Mouse (Mus musculus) retina, embryonic 14.5 days (tissue): ENCODE data around the gene Aldh3b2.
"Not testable (repeated sequence)": the region's sequence is repeated elsewhere in the genome, so short reads cannot be mapped to it uniquely, and the experiment has no call there.

Source experiments
- DNase-seq: peaks from one replicate; pipeline ENCODE4 v3.0.0-alpha.2; 2015; ENCODE audit warnings: low spot score

Gene Aldh3b2

DNA sequence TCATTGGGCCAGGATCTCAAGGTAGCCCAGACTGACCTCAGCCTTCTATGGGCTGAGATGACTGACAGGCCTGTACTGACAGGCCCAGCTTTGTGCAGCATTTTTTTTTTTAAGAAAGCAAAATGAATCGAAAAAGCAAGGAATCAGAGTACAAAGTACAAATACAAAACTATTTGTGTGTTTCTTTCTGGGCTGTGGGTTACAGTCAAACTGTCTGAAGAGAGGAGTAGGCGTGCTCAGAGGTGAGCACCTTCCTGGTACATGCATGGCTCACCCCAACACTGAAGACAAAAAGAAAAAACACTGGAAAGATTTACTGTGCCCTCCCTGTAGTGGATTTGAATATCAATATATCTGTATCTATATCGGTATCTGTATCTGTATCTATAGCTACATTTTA, 24.3 kb upstream of the Aldh3b2 start:
- no peak for DNase-seq

DNA sequence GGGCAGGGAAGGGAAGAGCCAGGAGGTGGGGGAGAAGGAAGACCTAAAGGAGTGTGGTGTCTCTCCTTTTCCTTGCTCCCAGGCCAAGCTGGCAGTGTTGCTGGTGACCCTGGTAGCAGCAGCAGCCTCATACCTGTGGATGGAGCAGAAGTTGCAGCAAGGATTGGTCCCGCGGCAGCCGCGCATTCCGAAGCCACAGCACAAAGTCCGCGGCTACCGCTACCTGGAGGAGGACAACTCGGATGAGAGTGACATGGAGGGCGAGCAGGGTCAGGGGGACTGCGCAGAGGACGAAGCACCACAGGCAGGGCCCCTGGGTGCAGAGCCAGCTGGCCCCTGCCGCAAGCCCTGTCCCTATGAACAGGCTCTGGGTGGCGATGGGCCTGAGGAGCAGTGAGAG, 23.6 kb upstream of the Aldh3b2 start:
- no peak for DNase-seq

DNA sequence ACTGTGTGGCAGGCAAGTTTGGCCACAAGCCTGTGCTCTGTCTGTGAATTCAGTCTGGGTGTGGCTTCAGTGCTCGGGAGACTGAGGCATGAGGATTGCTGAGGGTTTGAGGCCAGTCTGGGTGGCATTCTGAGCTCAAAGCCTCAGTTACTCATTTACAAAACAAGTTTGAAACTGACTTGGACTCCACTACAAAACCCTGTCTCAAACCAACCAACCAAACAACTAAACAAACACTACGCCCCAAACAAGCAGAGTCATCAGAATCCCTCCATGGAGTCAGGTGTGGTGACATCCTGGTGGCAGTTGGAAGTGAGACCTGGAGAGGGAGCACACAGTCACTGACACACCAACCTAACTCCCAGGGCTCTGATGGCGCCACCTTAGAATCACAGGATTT, 21.8 kb upstream of the Aldh3b2 start:
- DNase-seq, result no peak

DNA sequence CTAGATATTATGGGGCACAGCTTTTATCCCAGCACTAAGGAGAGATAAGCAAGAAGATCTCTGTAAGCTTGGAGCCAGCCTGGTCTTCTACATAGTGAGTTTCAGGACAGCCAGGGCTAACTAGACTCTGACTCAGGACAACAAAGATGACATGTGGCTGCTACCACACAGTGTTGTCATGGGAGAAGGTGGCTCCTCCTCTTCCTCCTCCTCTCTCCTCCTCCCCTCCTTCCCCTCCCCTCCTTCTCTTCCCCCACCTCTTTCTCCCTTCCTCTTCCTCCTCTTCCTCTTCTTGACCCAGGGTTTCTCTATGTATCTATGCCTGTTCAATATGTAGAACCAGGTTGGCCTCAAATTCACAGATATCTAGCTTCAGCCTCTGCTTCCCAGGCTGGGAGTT, 20.7 kb upstream of the Aldh3b2 start:
- no peak for DNase-seq

DNA sequence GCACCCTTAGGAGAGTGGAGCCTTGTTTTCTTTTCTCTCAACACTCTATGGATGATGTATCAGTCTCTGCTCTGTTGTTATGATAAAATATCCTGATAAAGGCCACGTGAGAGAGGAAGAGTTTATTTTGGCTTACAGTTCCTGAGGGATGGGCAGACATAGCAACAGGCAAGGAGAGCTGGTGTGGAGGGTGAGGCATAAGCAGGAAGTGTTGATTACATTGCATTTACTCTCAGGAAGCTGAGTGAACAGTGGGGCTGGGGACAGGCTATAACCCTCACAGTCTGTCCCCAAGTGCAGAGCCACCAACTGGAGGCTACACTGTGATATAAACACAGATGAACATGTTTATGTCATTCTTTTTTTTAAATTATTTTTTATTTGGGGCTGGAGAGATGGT, 20.0 kb upstream of the Aldh3b2 start:
- no peak for DNase-seq

DNA sequence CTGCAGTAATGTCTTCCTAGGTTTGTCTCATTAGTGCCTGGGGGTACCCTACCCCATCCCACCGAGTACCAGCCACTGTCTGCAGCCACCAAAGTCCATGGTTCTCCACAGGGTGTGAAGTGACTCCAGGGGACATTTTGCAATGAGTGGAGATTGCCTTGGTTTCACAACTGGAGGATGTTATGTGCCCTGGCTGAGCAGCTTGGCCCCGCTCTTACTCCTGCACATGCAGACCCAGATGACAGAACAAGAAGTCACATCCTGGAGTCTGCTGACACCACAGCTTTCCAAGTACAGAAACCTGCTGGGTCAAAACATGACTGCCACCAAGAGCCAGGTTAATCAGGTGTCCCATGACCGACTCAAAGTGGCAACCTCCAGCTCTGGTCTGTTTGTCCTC, 17.1 kb upstream of the Aldh3b2 start:
- DNase-seq, result no peak

DNA sequence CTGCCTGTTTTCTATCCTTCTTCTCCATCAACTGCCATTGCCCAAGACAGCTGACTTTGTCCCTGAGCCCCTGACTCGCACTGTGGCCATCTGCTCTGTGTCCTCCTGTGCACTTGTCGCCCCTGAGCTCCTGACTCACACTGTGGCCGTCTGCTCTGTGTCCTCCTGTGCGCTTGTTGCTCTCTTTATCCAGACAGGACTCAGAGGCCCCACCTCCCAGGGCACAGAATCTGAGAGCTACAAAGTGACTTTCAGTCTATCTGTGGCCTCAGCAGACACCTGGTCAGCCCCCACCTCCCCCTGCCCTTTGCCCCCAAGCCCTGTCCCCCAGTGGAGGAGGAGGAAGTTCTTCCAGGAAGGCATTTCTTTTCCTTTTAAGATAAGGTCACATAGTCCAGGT, 16.3 kb upstream of the Aldh3b2 start:
- DNase-seq, result no peak

DNA sequence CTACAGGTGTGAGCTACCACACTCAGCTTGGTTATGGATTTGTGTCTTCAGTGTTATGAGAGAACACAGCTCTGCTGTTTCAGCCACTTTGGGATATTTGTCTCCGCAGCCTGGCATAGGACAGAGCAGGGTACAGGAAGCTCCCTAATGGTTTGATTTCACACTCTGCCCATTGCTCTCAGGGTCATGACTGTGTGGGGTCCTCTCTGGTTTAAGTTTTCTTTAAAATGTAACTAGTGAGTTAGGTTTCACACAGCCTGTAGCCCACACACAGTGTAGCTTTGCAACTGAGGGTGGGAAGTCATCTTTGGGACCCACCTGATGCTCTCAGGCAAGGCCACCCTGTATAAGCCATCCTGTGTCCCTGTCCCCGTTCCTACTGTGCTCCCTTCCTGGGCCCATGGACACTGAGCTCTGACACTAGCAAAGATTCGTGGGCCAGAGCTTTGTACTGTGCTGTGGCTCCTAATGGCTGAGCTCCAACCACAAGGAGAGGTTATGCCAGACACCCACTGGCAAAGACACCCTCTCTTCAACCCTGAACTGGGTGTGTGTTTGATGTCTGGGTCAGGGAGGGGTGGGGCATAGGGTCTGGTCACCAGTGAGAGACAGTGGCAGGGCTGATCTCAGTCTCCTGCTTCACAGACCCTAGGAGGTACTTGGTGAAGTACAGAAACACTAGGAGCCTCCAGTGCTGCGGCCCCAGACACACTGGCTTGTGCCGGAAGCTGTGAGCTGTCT, 14.7 kb upstream of the Aldh3b2 start:
- not testable (repeated sequence) for DNase-seq

DNA sequence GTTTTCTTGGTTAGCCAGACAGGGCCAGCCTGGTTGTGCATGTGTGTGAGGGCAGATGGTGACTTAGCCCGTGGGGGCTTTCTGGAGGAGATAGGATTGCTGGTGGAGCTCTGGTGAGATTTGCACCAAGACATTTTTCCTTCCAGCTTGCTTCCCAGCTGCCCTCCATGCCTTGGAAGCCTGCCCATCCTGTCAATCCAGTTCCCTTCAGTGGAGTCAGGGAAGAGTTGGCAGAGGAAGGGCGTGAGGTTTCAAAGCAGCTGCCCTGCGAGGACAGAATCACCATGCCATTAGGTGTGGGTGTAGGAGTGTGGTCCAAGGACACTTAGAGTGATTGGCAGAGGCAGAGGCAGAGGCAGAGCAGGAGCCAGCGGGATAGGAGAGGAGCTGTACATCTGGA, 13.7 kb upstream of the Aldh3b2 start, which contains the start of gene Aldh3b3:
TSS of gene Aldh3b3 (plus strand) at position 176 of the 400 bp plus-strand sequence.
- no peak for DNase-seq

DNA sequence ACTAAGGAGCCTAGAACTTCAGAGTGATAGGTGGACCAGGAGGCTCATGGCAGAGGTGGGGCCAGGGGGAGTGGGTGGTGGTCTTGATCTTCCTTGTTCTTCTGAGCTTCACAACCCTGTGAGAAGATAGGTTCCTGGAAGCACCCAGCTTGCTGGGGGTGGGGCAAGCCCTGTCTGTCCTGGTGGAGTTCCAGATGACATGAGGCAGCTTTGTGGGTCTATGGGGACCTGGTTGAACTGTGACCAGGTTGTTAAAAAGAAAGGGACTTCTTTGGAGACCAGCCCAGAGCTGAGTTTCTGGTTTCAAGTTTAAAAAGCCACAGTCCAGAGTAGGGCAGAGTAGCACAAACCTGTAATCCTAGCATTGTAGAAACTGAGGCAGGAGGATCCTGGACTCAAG, 13.1 kb upstream of the Aldh3b2 start:
- DNase-seq, result no peak

DNA sequence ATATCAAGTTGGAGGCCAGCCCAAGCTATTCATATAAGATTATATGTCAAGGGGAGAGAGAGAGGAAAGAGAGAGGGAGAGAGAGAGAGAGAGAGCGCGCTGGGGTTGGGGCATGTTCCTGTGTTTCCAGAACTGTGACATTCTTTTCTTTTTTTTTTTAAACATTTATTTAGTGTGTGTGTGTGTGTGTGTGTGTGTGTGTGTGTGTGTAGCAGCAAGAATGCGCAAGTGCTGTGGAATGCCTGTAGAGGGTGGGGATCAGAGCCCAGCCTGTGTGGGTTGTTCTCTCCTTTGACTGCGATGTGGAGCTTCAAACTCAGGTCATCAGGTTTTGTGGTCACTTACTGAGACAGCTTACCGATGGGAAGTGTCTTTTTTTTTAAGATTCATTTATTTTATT, 11.9 kb upstream of the Aldh3b2 start:
- DNase-seq, result no peak

DNA sequence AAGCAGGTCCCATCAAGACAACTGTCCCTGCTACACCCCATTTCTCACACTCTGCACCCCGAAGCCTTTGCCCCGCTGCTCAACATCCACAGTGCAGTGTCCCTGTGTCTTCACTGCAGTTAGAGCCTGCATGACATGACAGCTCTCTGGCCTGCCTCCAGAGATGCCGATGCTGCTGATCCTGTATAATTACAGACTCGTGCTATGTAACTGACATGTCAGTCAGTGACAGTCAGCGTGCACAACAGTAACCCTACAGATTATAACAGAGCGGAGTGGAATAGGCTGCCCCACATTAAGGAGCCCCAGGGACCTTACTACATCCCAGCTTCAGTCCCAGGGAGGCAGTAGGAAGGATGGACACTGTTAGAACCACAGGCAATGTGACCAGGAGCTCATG, 10.3 kb upstream of the Aldh3b2 start:
- not testable (repeated sequence) for DNase-seq

DNA sequence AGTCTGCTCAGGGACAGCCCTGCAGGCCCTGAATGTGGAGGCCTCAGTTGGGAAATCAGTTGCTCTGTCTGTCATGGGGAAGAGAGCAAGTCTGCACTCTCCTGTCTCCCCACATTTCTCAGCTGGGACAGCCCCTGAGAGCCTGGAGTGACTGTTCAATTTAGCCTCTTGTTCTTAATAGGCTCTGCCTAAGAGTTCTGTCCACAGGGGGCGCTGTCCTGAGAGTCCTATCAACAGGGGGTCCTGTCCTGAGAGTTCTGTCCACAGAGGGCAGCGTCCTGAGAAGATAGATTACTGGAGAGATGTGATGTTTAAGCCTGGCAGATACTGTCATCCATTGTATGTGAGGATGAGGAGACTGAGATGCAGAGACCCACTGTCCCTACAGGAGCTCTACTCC, 9.7 kb upstream of the Aldh3b2 start:
- peak; percentile 48 for DNase-seq

DNA sequence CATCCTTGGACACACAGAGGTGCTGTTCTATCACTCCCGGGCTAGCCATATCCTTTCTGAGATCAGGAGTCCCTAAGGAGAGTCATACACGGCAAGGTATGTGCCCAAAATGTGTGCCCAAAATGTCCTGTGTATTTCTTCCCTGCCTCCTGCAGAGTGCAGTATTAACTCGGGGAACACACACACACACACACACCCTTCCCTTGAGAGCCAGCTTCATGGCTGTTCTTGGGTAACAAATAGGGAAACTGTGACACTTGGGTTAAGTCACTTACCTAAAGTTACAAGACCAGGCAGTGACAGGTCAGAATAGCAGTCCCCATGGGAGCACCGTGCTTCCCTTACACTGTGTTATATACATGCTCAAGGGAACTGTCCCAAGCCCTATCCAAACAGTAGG, 8.1 kb upstream of the Aldh3b2 start:
- no peak for DNase-seq

DNA sequence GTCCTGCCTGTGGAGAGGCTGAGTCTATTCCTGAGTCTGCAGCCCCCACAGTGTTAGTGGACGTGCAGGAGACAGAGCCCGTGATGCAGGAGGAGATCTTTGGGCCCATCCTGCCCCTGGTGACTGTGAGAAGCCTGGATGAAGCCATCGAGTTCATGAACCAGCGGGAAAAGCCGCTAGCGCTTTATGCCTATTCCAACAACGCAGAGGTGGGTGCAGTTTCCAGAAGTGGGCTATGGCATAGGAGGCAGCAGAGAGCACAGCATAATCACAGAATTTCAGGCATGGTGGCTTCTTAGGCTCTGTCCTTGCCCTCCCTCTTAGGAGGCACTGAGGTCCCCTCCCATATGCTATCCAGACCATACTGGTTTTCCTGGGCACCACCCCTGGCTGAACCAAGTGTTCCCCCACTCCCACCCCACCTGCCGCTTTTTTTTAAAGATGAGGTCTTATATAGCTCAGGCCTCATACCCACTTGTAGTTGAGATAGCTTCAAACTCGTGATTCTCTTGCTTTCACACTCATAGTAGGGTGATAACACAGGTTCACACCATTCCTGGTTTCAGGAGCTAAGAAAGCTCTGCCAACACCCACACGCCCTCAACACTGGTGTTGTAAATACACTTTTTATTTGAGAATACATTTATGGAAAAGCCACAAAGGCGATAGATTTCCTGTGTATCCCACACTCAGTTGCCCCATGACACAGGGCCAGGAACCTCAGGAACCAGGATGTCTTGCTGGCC, 5.6 kb upstream of the Aldh3b2 start:
- DNase-seq, result peak; percentile 54

DNA sequence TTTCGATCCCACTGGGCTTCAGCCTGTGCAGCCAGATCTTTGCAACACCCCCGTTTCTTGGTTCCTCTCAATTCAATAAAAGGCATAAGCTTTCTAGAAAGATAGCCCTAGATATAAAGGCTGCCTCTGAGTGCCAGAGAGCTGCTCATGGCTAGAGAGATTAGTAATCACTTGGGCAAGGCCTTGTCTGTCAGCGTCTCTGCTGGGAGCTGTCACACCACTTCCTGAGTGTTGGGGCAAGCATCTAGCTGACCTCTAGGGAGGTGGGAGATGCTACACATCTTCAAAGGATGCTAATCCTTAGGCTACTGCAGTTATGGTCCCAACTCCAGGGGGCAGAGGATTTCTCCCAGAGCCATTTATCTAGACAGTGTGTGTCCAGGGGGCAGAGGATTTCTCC, 4.9 kb upstream of the Aldh3b2 start:
- DNase-seq, result no peak

DNA sequence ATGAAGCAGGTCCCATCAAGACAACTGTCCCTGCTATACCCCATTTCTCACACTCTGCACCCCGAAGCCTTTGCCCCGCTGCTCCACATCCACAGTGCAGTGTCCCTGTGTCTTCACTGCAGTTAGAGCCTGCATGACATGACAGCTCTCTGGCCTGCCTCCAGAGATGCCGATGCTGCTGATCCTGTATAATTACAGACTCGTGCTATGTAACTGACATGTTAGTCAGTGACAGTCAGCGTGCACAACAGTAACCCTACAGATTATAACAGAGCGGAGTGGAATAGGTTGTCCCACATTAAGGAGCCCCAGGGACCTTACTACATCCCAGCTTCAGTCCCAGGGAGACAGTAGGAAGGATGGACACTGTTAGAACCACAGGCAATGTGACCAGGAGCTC, 2.5 kb downstream of the Aldh3b2 start:
- DNase-seq, result not testable (repeated sequence)

DNA sequence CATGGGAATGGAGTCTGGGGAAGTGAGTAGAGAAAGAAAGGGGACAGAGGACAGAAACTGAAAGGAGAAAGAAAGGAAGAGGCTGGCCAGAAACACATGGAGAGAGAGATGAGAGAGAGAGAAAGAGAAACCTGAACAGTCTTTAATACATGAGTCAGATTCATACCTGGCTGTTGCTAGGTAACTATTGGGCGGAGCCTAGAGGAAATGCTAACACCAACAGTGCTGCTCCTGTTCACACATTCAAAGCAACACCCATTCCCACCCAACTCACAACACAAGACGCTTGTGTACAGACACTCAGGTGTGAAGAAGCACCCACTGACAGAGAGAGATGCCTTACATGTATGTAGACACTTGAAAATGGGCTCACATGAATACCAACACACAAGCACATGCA, 3.7 kb downstream of the Aldh3b2 start:
- DNase-seq, result no peak

DNA sequence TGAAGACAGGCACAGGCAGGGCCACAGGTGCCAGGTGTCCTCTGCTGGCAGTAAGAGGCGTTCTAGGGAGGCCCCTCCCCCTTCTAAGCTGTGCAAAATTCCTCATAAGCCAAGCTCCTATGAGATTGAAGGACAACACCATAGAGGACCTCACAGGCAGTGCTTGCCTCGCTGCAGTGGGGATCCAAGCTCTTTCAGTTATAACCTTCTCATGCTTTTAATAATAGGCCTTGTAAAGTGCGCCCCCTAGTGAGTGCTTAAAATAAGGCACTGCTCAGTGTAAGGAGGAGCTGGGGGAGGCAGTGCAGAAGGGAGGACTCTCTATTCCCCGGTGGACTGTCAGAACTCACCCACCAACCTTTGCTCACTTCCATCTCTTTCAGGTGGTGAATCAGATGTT, 8.2 kb downstream of the Aldh3b2 start:
- DNase-seq, result peak; percentile 95

DNA sequence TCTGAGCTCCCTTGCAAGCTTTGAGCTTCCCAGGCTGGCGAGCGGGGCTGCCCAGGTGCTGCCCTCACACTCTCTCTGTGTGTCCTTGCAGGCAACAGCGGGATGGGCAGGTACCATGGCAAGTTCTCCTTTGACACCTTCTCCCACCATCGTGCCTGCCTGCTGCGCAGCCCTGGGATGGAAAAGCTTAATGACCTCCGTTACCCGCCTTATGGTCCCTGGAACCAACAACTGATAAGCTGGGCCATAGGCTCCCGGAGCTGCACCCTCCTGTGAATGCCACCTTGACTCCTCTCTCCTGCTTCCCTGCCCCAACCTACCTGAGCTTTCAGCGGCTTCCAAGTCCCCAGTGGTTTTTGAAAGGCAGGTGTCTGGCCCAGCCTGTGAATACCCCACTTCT, 8.8 kb downstream of the Aldh3b2 start:
- DNase-seq, result no peak

DNA sequence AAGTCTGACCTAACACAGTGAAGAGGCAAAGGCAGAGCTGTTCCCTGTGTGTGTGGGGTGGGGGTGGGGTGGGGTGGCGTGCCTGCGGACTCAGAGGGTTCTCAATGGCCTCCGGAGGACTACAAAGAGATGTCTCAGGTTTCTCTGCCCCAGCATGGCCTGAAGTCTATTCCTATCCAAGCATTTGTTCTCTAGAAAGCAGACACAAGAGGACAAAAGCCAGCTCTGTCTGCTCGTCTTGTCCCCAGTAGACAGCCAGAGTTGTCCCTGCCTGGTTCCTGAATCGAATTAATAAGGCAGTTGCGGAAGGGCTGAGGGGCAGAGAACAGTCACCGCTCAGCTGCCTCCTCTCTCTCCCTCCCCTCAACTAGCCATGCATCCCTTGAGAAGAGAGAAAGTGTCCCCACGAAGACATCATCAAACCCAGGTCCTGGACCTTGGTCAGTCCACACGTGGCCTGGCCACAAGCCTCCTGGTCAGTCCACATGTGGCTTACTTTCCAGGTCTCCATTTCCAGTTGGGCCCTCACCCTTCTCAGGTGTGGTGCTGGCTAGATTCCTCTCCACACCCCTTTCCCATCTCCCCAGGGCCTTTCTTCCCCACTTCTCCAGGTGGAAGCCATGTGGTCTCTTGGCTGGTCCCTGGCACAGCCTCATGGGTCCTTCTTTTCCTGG, 11.5 kb downstream of the Aldh3b2 start:
- DNase-seq, result no peak

DNA sequence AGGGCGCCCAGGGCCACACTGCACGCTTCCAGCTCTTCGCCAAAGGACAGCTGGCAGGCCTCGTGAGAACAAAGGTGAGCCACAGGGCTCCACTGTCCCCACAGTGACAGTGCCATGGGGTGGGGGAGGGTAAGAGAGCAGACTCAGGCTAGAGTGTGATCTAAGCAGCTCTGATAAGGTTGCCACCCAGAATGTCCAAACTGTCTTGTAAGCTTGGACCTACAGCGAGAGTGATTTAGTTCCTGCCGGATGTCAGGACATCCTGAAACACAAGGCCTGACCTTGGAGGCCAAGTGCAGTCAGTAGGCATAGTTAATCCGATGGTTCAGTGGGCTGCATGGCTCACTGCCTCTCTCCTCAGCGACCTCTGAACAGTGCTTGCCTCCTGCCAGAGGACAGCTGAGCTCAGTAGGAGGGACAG, 13.1 kb downstream of the Aldh3b2 start:
- peak; percentile 74 for DNase-seq

DNA sequence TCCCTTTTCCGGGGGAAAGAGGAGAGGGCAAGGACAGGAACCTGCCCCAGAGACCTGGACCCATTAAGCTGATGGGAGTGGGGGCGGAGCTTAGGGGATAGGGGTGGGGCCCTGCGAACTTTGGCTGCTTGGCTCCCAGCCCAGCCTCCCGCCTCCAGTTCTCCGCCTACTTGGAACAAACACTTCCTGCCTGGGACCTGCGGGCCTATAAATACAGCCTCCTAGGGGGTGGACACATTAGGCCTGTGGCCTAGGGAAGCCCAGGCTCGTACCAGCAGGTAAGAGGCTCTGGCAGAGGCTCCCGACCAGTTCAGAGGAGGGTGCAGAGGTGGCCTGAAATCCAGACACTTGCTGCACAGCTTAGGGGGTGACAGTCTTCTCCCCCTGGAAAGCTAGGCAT, 14.2 kb downstream of the Aldh3b2 start, which contains the start of gene Acy3:
TSS of gene Acy3 (plus strand) at position 237 of the 400 bp plus-strand sequence.
- peak; percentile 54 for DNase-seq
